ENCODE assay signal across 18 mouse cellular contexts in the genomic region with DNA sequence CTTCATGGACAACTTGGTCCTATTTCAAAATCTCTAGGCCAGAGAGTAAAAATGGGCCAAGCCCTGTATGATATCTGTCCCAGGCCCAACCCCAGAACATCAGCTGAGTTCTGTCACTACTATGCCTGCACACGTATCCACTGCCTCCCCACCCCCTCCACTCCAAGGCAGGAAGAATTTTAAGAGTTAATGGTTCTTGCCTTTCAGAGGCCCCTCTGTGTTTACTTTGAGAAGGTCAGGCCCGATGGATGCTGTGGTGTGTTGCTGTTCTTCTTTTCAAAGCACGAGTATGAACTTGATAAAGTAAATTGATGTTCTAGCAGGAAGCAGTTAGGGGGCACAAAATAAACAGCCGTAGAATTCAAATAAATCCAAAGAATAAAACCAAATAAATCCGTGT. TPM values are rescaled to one million over a fixed set of nuclear protein-coding genes. Genes with fewer than 3 reads are reported as not detected.
DNase-seq lines count a peak whose midpoint lies in the region; ATAC-seq and TF ChIP-seq lines count a peak whose summit lies in the region.
"Had no signal": no experiment of that assay in that cellular context is flagged by ENCODE, and none has a peak within 500 bp of the region (broad histone marks: within the 10 kb centered on the region; RNA-seq: fewer than 3 reads in every experiment).

No protein-coding gene starts in this region.

- H3K27me3 ChIP-seq in midbrain, embryonic 16.5 days (ENCODE audit: control insufficient read depth, insufficient read depth, low read depth, low read length) = no peaks in the 10 kb centered on the region
- H3K27me3 ChIP-seq in midbrain, embryonic 11.5 days (ENCODE audit: control insufficient read depth, insufficient read depth, low read length) = no peaks in the 10 kb centered on the region
- H3K27me3 ChIP-seq in stomach, embryonic 16.5 days (ENCODE audit: control insufficient read depth, insufficient read depth, low read length) = no peaks in the 10 kb centered on the region
- H3K27me3 ChIP-seq: CH12.LX; hindbrain, embryonic 13.5 days; Patski had no signal

- WGBS in midbrain, embryonic 16.5 days = 43% methylated on average over 5 of the region's 5 CpGs
- 58% methylated on average over 5 of the region's 5 CpGs for WGBS in midbrain, embryonic 11.5 days
- WGBS in stomach, embryonic 16.5 days = 12% methylated on average over 5 of the region's 5 CpGs

- H3K9me3 ChIP-seq in midbrain, embryonic 16.5 days (replicated peaks; ENCODE audit: control insufficient read depth, low read length, poor library complexity, severe bottlenecking) = no peaks in the 10 kb centered on the region
- H3K9me3 ChIP-seq in midbrain, embryonic 11.5 days (ENCODE audit: control insufficient read depth, low read length) = no peaks in the 10 kb centered on the region
- no peaks in the 10 kb centered on the region for H3K9me3 ChIP-seq in stomach, embryonic 16.5 days (replicated peaks; ENCODE audit: control insufficient read depth, low read length)
- H3K9me3 ChIP-seq: hindbrain, embryonic 13.5 days had no signal

- H3K9ac ChIP-seq in midbrain, embryonic 16.5 days (ENCODE audit: low read depth, low read length) = no peak overlapping the region
- no peak overlapping the region for H3K9ac ChIP-seq in midbrain, embryonic 11.5 days (ENCODE audit: low read length)
- no peak overlapping the region for H3K9ac ChIP-seq in stomach, embryonic 16.5 days (ENCODE audit: low read length)
- H3K9ac ChIP-seq: hindbrain, embryonic 13.5 days had no signal

- peak overlapping the region; percentile 69 for H3K27ac ChIP-seq in layer of hippocampus, adult 2 months
- 0 out of 2 replicates have a peak overlapping the region, but pooled peaks have one; percentile 28 for H3K27ac ChIP-seq in midbrain, embryonic 16.5 days (ENCODE audit: low read length)
- no peak overlapping the region for H3K27ac ChIP-seq in midbrain, embryonic 11.5 days (ENCODE audit: low read depth, low read length)
- peak overlapping the region; percentile 54 for H3K27ac ChIP-seq in stomach, embryonic 16.5 days (ENCODE audit: low read length)
- H3K27ac ChIP-seq: hindbrain, embryonic 13.5 days had no signal

- H3K4me1 ChIP-seq in midbrain, embryonic 16.5 days (ENCODE audit: control insufficient read depth, insufficient read depth, low read length) = peaks cover 4% of the 10 kb centered on the region; the same call in 1 of the 2 replicates
- peaks cover 4% of the 10 kb centered on the region; the same call in 1 of the 2 replicates for H3K4me1 ChIP-seq in midbrain, embryonic 11.5 days (ENCODE audit: control insufficient read depth, insufficient read depth, low read length)
- H3K4me1 ChIP-seq in stomach, embryonic 16.5 days (ENCODE audit: control insufficient read depth, insufficient read depth, low read length) = peaks cover 63% of the 10 kb centered on the region

- no peak overlapping the region for H3K4me2 ChIP-seq in midbrain, embryonic 16.5 days (ENCODE audit: low read length)
- no peak overlapping the region for H3K4me2 ChIP-seq in midbrain, embryonic 11.5 days
- 0 out of 2 replicates have a peak overlapping the region, but pooled peaks have one; percentile 3 for H3K4me2 ChIP-seq in stomach, embryonic 16.5 days (ENCODE audit: low read depth, low read length)
- H3K4me2 ChIP-seq: hindbrain, embryonic 13.5 days had no signal

- no peak overlapping the region for H3K4me3 ChIP-seq in layer of hippocampus, adult 2 months
- H3K4me3 ChIP-seq in midbrain, embryonic 16.5 days (ENCODE audit: low read depth, low read length) = no peak overlapping the region
- no peak overlapping the region for H3K4me3 ChIP-seq in midbrain, embryonic 11.5 days (ENCODE audit: low read depth, low read length)
- no peak overlapping the region for H3K4me3 ChIP-seq in stomach, embryonic 16.5 days (replicated peaks; ENCODE audit: low read length)
- H3K4me3 ChIP-seq: hindbrain, embryonic 13.5 days; myocyte had no signal

- no peaks in the 10 kb centered on the region for H3K36me3 ChIP-seq in midbrain, embryonic 16.5 days (ENCODE audit: control insufficient read depth, insufficient read depth, low read length)
- peaks cover 11% of the 10 kb centered on the region for H3K36me3 ChIP-seq in midbrain, embryonic 11.5 days (ENCODE audit: control insufficient read depth, insufficient read depth, low read length)
- H3K36me3 ChIP-seq in stomach, embryonic 16.5 days (ENCODE audit: control insufficient read depth, insufficient read depth, low read length) = no peaks in the 10 kb centered on the region

- no peak for ATAC-seq in midbrain, embryonic 16.5 days
- no peak for ATAC-seq in midbrain, embryonic 11.5 days (ENCODE audit: low FRiP score)
- ATAC-seq in stomach, embryonic 16.5 days (ENCODE audit: insufficient read depth, low FRiP score) = no peak
- ATAC-seq: Patski had no signal

- no peak for TF ChIP-seq CTCF in layer of hippocampus, adult 2 months (conservative IDR thresholded peaks at IDR 0.05)

- DNase-seq in embryo, embryonic 10.5 days (ENCODE audit: low spot score) = peak; percentile 43
- DNase-seq in embryo, embryonic 10 days (ENCODE audit: low spot score) = no peak
- DNase-seq in layer of hippocampus, adult 2 months (ENCODE audit: low spot score in 2 of 2) = no peak
- DNase-seq in layer of hippocampus, adult 11-12 months (ENCODE audit: low spot score) = no peak
- no peak for DNase-seq in midbrain, embryonic 11.5 days (ENCODE audit: low spot score, missing footprints)
- DNase-seq in frontal cortex, adult 2 months (ENCODE audit: extremely low spot score in 1 of 2, low spot score in 1 of 2) = no peak
- DNase-seq: gastrocnemius, postnatal 36 days; kidney, adult 18-20 months; kidney, postnatal 4 days; liver; right cerebral cortex, postnatal 4 days had no signal

RNA-seq across cellular contexts. Expression of a gene that starts 35.5 kb away (rescaled TPM):
- total RNA-seq in layer of hippocampus, adult 2 months (2021) = 100 to 1,000 TPM; 197 to 198 TPM
- polyA plus RNA-seq in midbrain, embryonic 16.5 days (2015; fragmentation: Nextera tagmentation; extraction: Ambion mirVana) = 71.7 and 102 TPM in 2 replicates
- polyA plus RNA-seq in midbrain, embryonic 11.5 days (2014; fragmentation: Nextera tagmentation; extraction: Ambion mirVana) = 46.3 and 47.0 TPM in 2 replicates
- polyA plus RNA-seq in stomach, embryonic 16.5 days (2015; fragmentation: Nextera tagmentation; extraction: Ambion mirVana) = 65.3 and 69.9 TPM in 2 replicates
- polyA plus RNA-seq in frontal cortex, adult 2 months (2012; rRNA removed) = 200 and 237 TPM in 2 replicates
- total RNA-seq: megakaryocyte progenitor cell, adult 5-6 weeks had no signal
